In the genomic region with DNA sequence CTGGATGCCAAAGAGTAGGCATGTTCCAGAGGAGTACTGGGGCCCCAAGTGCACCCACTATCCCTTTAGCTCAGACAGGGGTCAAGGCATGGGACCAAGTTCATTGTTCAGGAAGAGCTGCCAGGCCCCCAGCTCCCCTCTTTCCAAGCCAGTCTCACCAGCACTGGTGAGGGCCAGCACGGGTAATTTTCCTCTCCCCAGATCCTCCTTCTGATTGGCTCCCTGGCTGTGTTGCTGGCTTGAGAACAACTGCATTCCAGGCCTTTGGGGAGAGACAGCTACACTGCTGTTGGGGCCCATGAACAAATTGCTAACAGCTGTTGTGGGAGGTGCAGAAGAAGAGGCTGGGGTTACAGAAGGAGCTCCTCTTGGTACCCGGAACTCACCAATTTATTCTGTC, we compare ENCODE assay signal across 9 mouse cellular contexts. TPM values are rescaled to one million over a fixed set of nuclear protein-coding genes. Genes with fewer than 3 reads are reported as not detected.
A peak's percentile ranks its signal among the peaks of the same experiment; 100 is the strongest.
DNase-seq lines count a peak whose midpoint lies in the region; ATAC-seq and TF ChIP-seq lines count a peak whose summit lies in the region.
"Had no signal": no experiment of that assay in that cellular context is flagged by ENCODE, and none has a peak within 500 bp of the region (broad histone marks: within the 10 kb centered on the region; RNA-seq: fewer than 3 reads in every experiment).

No protein-coding gene starts in this region.

- no peak overlapping the region for H3K4me3 ChIP-seq in C2C12 (ENCODE audit: insufficient read depth, poor library complexity, severe bottlenecking)

- no peak for ATAC-seq in megakaryocyte, adult 5-6 weeks (ENCODE audit: poor library complexity, severe bottlenecking)

- DNase-seq in adrenal gland, postnatal 14 days: peak; percentile 54
- no peak for DNase-seq in adrenal gland, adult 8-10 months
- peak; percentile 86 for DNase-seq in gastrocnemius, postnatal 25 days
- DNase-seq in kidney, adult 9 months: peak; percentile 50
- DNase-seq in lung, postnatal 25 days (ENCODE audit: low spot score): peak; percentile 72
- no peak for DNase-seq in cerebellum, postnatal 36 days

- no peak for TF ChIP-seq CTCF in C2C12 (IDR thresholded peaks at IDR 0.05; ENCODE audit: control insufficient read depth, insufficient read depth, insufficient read length)

- H3K79me2 ChIP-seq in C2C12 (ENCODE audit: control insufficient read depth, insufficient read depth): peaks cover 30% of the 10 kb centered on the region

- no peaks in the 10 kb centered on the region for H3K27me3 ChIP-seq in C2C12 (ENCODE audit: control insufficient read depth, insufficient read depth, insufficient read length)
- H3K27me3 ChIP-seq: megakaryocyte, embryonic 14.5 days had no signal

- no peak overlapping the region for H3ac ChIP-seq in C2C12 (ENCODE audit: control insufficient read depth, insufficient read length, low read depth)

- H3K79me3 ChIP-seq in C2C12 (ENCODE audit: low read depth): peaks cover 1% of the 10 kb centered on the region

- peaks cover 9% of the 10 kb centered on the region for H3K36me3 ChIP-seq in C2C12 (ENCODE audit: control insufficient read depth, insufficient read depth)

TF ChIP-seq in C2C12, 6 proteins besides CTCF, POLR2A, EP300 and RAD21:
- no peak for TF ChIP-seq CEBPB (IDR thresholded peaks at IDR 0.05; ENCODE audit: low read depth)
- TF ChIP-seq USF1 (IDR thresholded peaks at IDR 0.05; ENCODE audit: low read depth): no peak
- TF ChIP-seq MAX (IDR thresholded peaks at IDR 0.05): peak; percentile 42
- peak; percentile 76 for TF ChIP-seq MYOD1 (IDR thresholded peaks at IDR 0.05; ENCODE audit: control insufficient read depth, insufficient read length, low read depth)
- no peak for TF ChIP-seq MYOG (IDR thresholded peaks at IDR 0.05; ENCODE audit: control insufficient read depth, extremely low read depth, insufficient read length)
- TF ChIP-seq FOSL1 (IDR thresholded peaks at IDR 0.05; ENCODE audit: insufficient read depth, low read length, poor library complexity, severe bottlenecking): no peak

RNA-seq across cellular contexts. Expression of a gene that starts 17.4 kb away (rescaled TPM):
- 179 and 208 TPM in 2 replicates for total RNA-seq in adrenal gland, postnatal 14 days (2021)
- 100 to 1,000 TPM; 331 to 556 (median 419) TPM for total RNA-seq in adrenal gland, adult 8-10 months (2022)
- 166 TPM for polyA plus RNA-seq in C2C12 (2012; fragmentation: generic; extraction: Trizol)
- 100 to 1,000 TPM; 345 to 440 TPM for total RNA-seq in gastrocnemius, postnatal 25 days (2021)
- 54.1 and 69.6 TPM in 2 replicates for total RNA-seq in megakaryocyte, adult 5-6 weeks (2015)
- total RNA-seq in megakaryocyte, adult 5-6 weeks (2017): 90.9 and 98.1 TPM in 2 replicates

Comparison
In these comparisons a context has a peak if more than half of its experiments do, and no peak if none do; other contexts are left out.
1. DNase-seq: peak in adrenal gland, postnatal 14 days (single experiment), gastrocnemius, postnatal 25 days (single experiment), kidney, adult 9 months (single experiment) and lung, postnatal 25 days (single experiment); none in adrenal gland, adult 8-10 months (single experiment) and cerebellum, postnatal 36 days (0 of 2).